Mouse (Mus musculus): Measurements from ENCODE around the gene Cnn2.

GRCm38 (mm10) chr10:79979401-79980155, 8.8 kb upstream of the Cnn2 start:
- no peak for TF ChIP-seq POLR2A (IDR thresholded peaks at IDR 0.05; ENCODE audit: low read depth, low read length)
- TF ChIP-seq CTCF (IDR thresholded peaks at IDR 0.05; ENCODE audit: extremely low read depth, insufficient read depth, insufficient read length, insufficient replicate concordance) = no peak

Measured in spleen, adult 2 months (tissue).